Mouse (Mus musculus) ES-Bruce4 (cell line): Measurements from ENCODE around the gene Nell2. TPM values are rescaled to one million over a fixed set of nuclear protein-coding genes. Genes with fewer than 3 reads are reported as not detected.

Experiments used
- H3K27ac ChIP-seq: 2 replicates; pipeline ENCODE4 v1.5.1; 2012; ENCODE audit warnings: low read length, inconsistent platforms; ENCODE audit not compliant: insufficient read depth
- H3K27me3 ChIP-seq: 2 replicates; pipeline ENCODE4 v1.6.1; 2012; ENCODE audit warnings: mild to moderate bottlenecking, low read length, inconsistent platforms; ENCODE audit not compliant: control insufficient read depth, poor library complexity, insufficient read depth, severe bottlenecking
- H3K36me3 ChIP-seq: 2 replicates; pipeline ENCODE4 v1.6.1; 2012; ENCODE audit warnings: inconsistent platforms, mild to moderate bottlenecking, low read length, moderate library complexity; ENCODE audit not compliant: control insufficient read depth, poor library complexity, insufficient read depth, severe bottlenecking
- H3K4me1 ChIP-seq: one replicate; pipeline ENCODE4 v1.8.1; 2011; ENCODE audit warnings: low read length; ENCODE audit not compliant: control insufficient read depth, insufficient read depth
- H3K4me3 ChIP-seq: 2 replicates; pipeline ENCODE4 v1.5.1; 2011; ENCODE audit warnings: low read depth, mild to moderate bottlenecking, low read length
- H3K9ac ChIP-seq: 2 replicates; pipeline ENCODE4 v1.6.1; 2012; ENCODE audit warnings: low read depth, mild to moderate bottlenecking, inconsistent platforms; ENCODE audit not compliant: poor library complexity, severe bottlenecking
- H3K9me3 ChIP-seq: replicated peaks from 2 replicates; pipeline ENCODE4 v1.6.1; 2012; ENCODE audit warnings: mild to moderate bottlenecking, low read length, inconsistent platforms; ENCODE audit not compliant: control insufficient read depth, poor library complexity, insufficient read depth, severe bottlenecking
- CTCF ChIP-seq: IDR thresholded peaks from one replicate; pipeline ENCODE4 v1.8.1; 2011; ENCODE audit warnings: low read depth, low read length
- EP300 ChIP-seq: IDR thresholded peaks from 2 replicates; pipeline ENCODE4 v1.6.1; 2011; ENCODE audit warnings: low read depth, low read length; ENCODE audit not compliant: insufficient read depth
- POLR2A ChIP-seq: IDR thresholded peaks from one replicate; pipeline ENCODE4 v1.8.1; 2011; ENCODE audit warnings: low read length; ENCODE audit not compliant: insufficient read depth
- polyA plus RNA-seq: library from polyadenylated mRNA; stranded (reverse); fragments of >200 nt; gene quantifications from 2 replicates; pipeline ENCODE4 v1.2.4, GENCODE M21; 2011; ENCODE audit warnings: low read depth; ENCODE audit not compliant: missing spikeins, insufficient read depth, insufficient read length

Nell2 gene
- polyA plus RNA-seq, 1 experiment = 0.31 TPM

DNA sequence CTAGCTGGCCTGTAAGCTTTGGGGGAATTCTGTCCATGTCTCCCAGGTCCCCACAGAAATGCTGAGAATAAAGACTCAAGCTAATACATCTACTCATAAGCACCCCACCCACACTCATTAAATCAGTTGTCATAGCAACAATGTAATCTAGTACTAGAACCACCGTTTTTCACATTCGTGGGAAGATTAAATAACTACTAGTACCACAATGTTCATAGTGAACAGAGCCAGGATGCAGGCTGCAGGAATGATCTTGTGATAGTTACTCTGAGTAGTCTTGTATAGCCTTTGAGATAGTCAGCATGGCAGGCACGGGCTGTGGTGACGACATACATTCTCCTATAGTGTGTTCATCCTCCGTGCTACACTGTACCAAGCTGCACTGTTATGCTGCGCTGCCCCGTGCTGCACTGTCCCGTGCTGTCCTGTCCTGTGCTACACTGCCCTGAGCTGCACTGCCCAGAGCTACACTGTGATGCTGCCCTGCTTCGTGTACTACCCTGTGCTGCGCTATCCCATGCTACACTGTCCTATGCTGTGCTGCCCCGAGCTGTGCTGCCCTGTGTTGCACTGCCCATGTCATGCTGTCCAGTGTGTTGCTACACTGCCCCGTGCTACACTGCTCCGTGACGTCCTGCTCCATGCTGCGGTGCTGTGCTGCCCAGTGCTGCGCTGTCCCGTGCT lies 392.3 kb downstream of the Nell2 start:
- H3K27ac ChIP-seq = no peak overlapping the region
- no peak for TF ChIP-seq POLR2A
- TF ChIP-seq CTCF = no peak
- no peak for TF ChIP-seq EP300
- no peaks in the 10 kb centered on the region for H3K9me3 ChIP-seq
- H3K4me3 ChIP-seq = no peak overlapping the region
- no peaks in the 10 kb centered on the region for H3K36me3 ChIP-seq
- no peaks in the 10 kb centered on the region for H3K27me3 ChIP-seq
- no peak overlapping the region for H3K9ac ChIP-seq
- peaks cover 3% of the 10 kb centered on the region for H3K4me1 ChIP-seq

DNA sequence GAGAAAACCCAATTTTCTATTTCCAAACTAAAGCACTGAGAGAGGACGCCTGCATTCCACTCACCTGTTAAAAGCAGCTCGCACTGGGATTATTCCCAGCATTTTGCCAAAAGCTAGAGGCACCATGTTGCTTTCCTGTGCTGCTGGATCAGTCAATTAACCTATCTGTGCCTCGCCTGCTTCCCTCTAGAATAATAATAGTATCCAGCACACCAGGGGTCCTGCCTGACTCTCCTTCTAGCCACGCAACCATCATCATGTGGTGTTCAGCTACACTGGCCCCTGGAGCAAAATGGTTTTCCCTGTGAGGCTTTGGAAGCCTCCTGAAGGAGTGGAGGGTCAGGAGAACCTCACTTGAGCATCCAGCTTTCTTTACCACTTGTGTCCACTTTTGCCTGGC lies 397.0 kb downstream of the Nell2 start:
- H3K4me1 ChIP-seq = peaks cover 5% of the 10 kb centered on the region
- H3K4me3 ChIP-seq = no peak overlapping the region
- no peaks in the 10 kb centered on the region for H3K27me3 ChIP-seq
- no peak overlapping the region for H3K27ac ChIP-seq
- TF ChIP-seq EP300 (no peak), CTCF (no peak), POLR2A (no peak)
- H3K9ac ChIP-seq = no peak overlapping the region
- H3K36me3 ChIP-seq = no peaks in the 10 kb centered on the region
- no peaks in the 10 kb centered on the region for H3K9me3 ChIP-seq

- H3K4me3 ChIP-seq = no peak overlapping the region
- H3K27ac ChIP-seq = no peak overlapping the region
- no peak overlapping the region for H3K9ac ChIP-seq
- TF ChIP-seq CTCF (no peak), POLR2A (no peak), EP300 (no peak)
- H3K36me3 ChIP-seq = no peaks in the 10 kb centered on the region
- no peaks in the 10 kb centered on the region for H3K27me3 ChIP-seq
- H3K4me1 ChIP-seq = no peaks in the 10 kb centered on the region
- no peaks in the 10 kb centered on the region for H3K9me3 ChIP-seq
Observed at GRCm38 (mm10) chr15:95108626-95109025, 419.7 kb downstream of the Nell2 start.

DNA sequence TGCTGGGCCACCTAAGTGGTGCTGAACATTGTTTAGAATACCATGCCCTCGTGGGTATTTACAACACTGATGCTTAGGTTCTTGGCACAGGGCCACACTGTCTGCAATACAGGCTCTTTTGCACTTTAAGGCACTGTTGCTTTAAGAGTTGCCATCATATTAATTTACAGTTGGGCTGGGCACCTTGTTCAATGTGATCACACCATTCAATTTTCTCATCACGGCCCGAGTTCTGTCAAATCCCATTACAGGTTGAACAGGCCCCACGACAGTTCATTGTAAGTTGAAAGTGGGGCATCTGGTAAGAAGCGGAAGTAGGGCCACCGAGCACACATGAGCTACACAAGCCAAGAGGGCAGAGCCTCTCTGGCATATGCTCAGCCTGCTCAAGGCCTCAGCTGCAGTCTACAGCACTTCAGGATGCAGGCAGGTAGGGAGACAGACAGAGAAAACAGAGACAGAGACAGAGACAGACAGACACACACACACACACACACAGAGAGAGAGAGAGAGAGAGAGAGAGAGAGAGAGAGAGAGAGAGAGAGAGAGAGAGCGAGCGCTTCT lies 421.0 kb downstream of the Nell2 start:
- Histone ChIP-seq H3K27ac (no peak overlapping the region), H3K9ac (no peak overlapping the region), H3K4me3 (no peak overlapping the region), H3K36me3 (no peaks in the 10 kb centered on the region), H3K9me3 (no peaks in the 10 kb centered on the region), H3K4me1 (no peaks in the 10 kb centered on the region), H3K27me3 (no peaks in the 10 kb centered on the region)
- no peak for TF ChIP-seq POLR2A
- no peak for TF ChIP-seq CTCF
- TF ChIP-seq EP300 = no peak

- H3K9me3 ChIP-seq = no peaks in the 10 kb centered on the region
- H3K27ac ChIP-seq = no peak overlapping the region
- H3K9ac ChIP-seq = no peak overlapping the region
- no peaks in the 10 kb centered on the region for H3K4me1 ChIP-seq
- no peak overlapping the region for H3K4me3 ChIP-seq
- TF ChIP-seq EP300 (no peak), CTCF (no peak), POLR2A (no peak)
- H3K27me3 ChIP-seq = no peaks in the 10 kb centered on the region
- H3K36me3 ChIP-seq = no peaks in the 10 kb centered on the region
Observed at GRCm38 (mm10) chr15:95101522-95101921, 426.8 kb downstream of the Nell2 start.

DNA sequence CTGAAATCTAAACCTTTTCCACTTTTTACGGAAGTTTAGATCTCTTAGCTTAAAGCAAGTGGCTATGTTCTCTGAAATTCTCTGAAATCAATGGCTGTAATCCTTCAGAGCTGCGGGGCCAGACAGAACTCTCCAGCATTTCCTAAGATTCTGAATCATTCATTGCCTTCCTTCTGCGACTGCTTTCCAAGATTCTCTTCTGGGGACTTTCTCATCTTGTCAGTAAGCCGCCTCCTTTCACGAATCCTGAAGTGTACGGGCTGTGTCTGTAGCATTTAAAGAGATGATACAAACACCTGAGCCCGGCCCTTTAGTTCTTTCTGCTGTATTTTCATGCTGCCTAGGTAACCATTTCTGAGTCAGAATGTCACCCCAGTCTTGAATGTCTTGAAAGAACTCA lies 428.2 kb downstream of the Nell2 start:
- Histone ChIP-seq H3K4me3 (no peak overlapping the region), H3K27ac (no peak overlapping the region), H3K4me1 (no peaks in the 10 kb centered on the region), H3K36me3 (no peaks in the 10 kb centered on the region), H3K27me3 (no peaks in the 10 kb centered on the region), H3K9me3 (no peaks in the 10 kb centered on the region), H3K9ac (no peak overlapping the region)
- TF ChIP-seq POLR2A (no peak), CTCF (no peak), EP300 (no peak)
